Mouse (Mus musculus) heart, embryonic 16.5 days (tissue): Measurements from ENCODE around the gene Gm20388. TPM values are rescaled to one million over a fixed set of nuclear protein-coding genes. Genes with fewer than 3 reads are reported as not detected.

ENCODE experiments used
- ATAC-seq: fragments of 200-750 bp; cut with Nextera tagmentation; replicated peaks from 2 replicates; pipeline ENCODE4 v1.8.0; 2017; ENCODE audit warnings: moderate number of reproducible peaks; ENCODE audit not compliant: insufficient read depth, low FRiP score; ENCODE audit errors: extremely low read depth
- H3K27ac ChIP-seq: fragments of 300-500 bp; sonication (generic); 2 replicates; pipeline ENCODE4 v1.5.1; 2014; ENCODE audit warnings: mild to moderate bottlenecking, low read length, control low read depth, moderate library complexity
- H3K27me3 ChIP-seq: fragments of 300-500 bp; sonication (generic); 2 replicates; pipeline ENCODE4 v1.6.1; 2014; ENCODE audit warnings: low read length, mixed read lengths; ENCODE audit not compliant: control insufficient read depth, insufficient read depth
- H3K36me3 ChIP-seq: fragments of 300-500 bp; sonication (generic); 2 replicates; pipeline ENCODE4 v1.6.1; 2014; ENCODE audit not compliant: control insufficient read depth, insufficient read depth
- H3K4me1 ChIP-seq: fragments of 300-500 bp; sonication (generic); 2 replicates; pipeline ENCODE4 v1.6.1; 2014; ENCODE audit warnings: low read length, mixed read lengths; ENCODE audit not compliant: control insufficient read depth, insufficient read depth
- H3K4me2 ChIP-seq: fragments of 300-500 bp; sonication (generic); 2 replicates; pipeline ENCODE4 v1.6.1; 2014; ENCODE audit warnings: low read depth, mild to moderate bottlenecking, control low read depth, low read length
- H3K4me3 ChIP-seq: fragments of 300-500 bp; sonication (generic); 2 replicates; pipeline ENCODE4 v1.5.1; 2014; ENCODE audit warnings: mild to moderate bottlenecking, control low read depth, low read length
- H3K9ac ChIP-seq: fragments of 300-500 bp; sonication (generic); 2 replicates; pipeline ENCODE4 v1.6.1; 2014; ENCODE audit warnings: low read length, control low read depth
- H3K9me3 ChIP-seq: fragments of 300-500 bp; sonication (generic); replicated peaks from 2 replicates; pipeline ENCODE4 v1.6.1; 2016; ENCODE audit warnings: low read length; ENCODE audit not compliant: control insufficient read depth
- WGBS: fragments of 180-500 bp; shearing (Covaris S2); extraction: QIAGEN DNeasy Blood & Tissue Kit; methylation state at CpG from one replicate; pipeline ENCODE4 v1.1.7; 2014; 5-methylcytosine and 5-hydroxymethylcytosine counted together
- polyA plus RNA-seq: library from polyadenylated mRNA; unstranded; fragments of >200 nt; fragmentation: Nextera tagmentation; extraction: Ambion mirVana; gene quantifications from 2 replicates; pipeline ENCODE4 v1.2.1, GENCODE M21; 2015

Gene Gm20388
- polyA plus RNA-seq, 1 experiment from 2014 or later, result 4.5 TPM

- Histone ChIP-seq H3K9me3 (no peaks in the 10 kb centered on the region; the same call in 1 of the 2 replicates), H3K36me3 (no peaks in the 10 kb centered on the region), H3K4me1 (peaks cover 13% of the 10 kb centered on the region), H3K9ac (no peak overlapping the region), H3K4me3 (no peak overlapping the region), H3K27me3 (no peaks in the 10 kb centered on the region), H3K4me2 (no peak overlapping the region), H3K27ac (no peak overlapping the region)
- 57% methylated on average over 9 of the region's 9 CpGs for WGBS
- no peak for ATAC-seq
These were observed 3225.2 kb downstream of the Gm20388 start for GRCm38 (mm10) chr8:123135806-123136205.

GRCm38 (mm10) chr8:123136287-123136686 is 3225.6 kb downstream of the Gm20388 start:
- Histone ChIP-seq H3K9me3 (no peaks in the 10 kb centered on the region; the same call in 1 of the 2 replicates), H3K4me2 (no peak overlapping the region), H3K4me3 (no peak overlapping the region), H3K4me1 (peaks cover 13% of the 10 kb centered on the region), H3K27me3 (no peaks in the 10 kb centered on the region), H3K9ac (no peak overlapping the region), H3K27ac (no peak overlapping the region), H3K36me3 (no peaks in the 10 kb centered on the region)
- WGBS, result 74% methylated on average over 9 of the region's 9 CpGs
- ATAC-seq, result no peak

GRCm38 (mm10) chr8:123137645-123138077 is 3227.0 kb downstream of the Gm20388 start:
- Histone ChIP-seq H3K27me3 (no peaks in the 10 kb centered on the region), H3K4me2 (no peak overlapping the region), H3K4me1 (peaks cover 21% of the 10 kb centered on the region), H3K4me3 (no peak overlapping the region), H3K9ac (peak overlapping the region; percentile 42), H3K36me3 (no peaks in the 10 kb centered on the region), H3K9me3 (no peaks in the 10 kb centered on the region; the same call in 1 of the 2 replicates), H3K27ac (peak overlapping the region; percentile 66)
- peak; percentile 72 for ATAC-seq
- 4% methylated on average over 2 of the region's 2 CpGs for WGBS

- Histone ChIP-seq H3K4me2 (no peak overlapping the region), H3K4me1 (peaks cover 21% of the 10 kb centered on the region), H3K9ac (no peak overlapping the region), H3K9me3 (no peaks in the 10 kb centered on the region), H3K27me3 (no peaks in the 10 kb centered on the region), H3K36me3 (no peaks in the 10 kb centered on the region), H3K27ac (no peak overlapping the region), H3K4me3 (no peak overlapping the region)
- no peak for ATAC-seq
- WGBS, result 59% methylated on average over 4 of the region's 4 CpGs
These were observed 3228.1 kb downstream of the Gm20388 start for GRCm38 (mm10) chr8:123138741-123139140.

GRCm38 (mm10) chr8:123141741-123142462 is 3231.3 kb downstream of the Gm20388 start:
- Histone ChIP-seq H3K4me3 (no peak overlapping the region), H3K27ac (peak overlapping the region; percentile 82), H3K9ac (no peak overlapping the region), H3K27me3 (no peaks in the 10 kb centered on the region), H3K4me1 (peaks cover 19% of the 10 kb centered on the region), H3K4me2 (no peak overlapping the region), H3K9me3 (no peaks in the 10 kb centered on the region), H3K36me3 (no peaks in the 10 kb centered on the region)
- ATAC-seq, result peak; percentile 66; the same call in 1 of the 2 replicates
- WGBS, result 49% methylated on average over 14 of the region's 14 CpGs

- Histone ChIP-seq H3K36me3 (no peaks in the 10 kb centered on the region), H3K27me3 (no peaks in the 10 kb centered on the region), H3K27ac (no peak overlapping the region), H3K4me3 (no peak overlapping the region), H3K4me2 (no peak overlapping the region), H3K4me1 (peaks cover 8% of the 10 kb centered on the region), H3K9me3 (no peaks in the 10 kb centered on the region), H3K9ac (no peak overlapping the region)
- WGBS, result 52% methylated on average over 6 of the region's 6 CpGs
- no peak for ATAC-seq
These were observed 3234.6 kb downstream of the Gm20388 start for GRCm38 (mm10) chr8:123145279-123145678.

- Histone ChIP-seq H3K4me3 (no peak overlapping the region), H3K36me3 (no peaks in the 10 kb centered on the region), H3K4me1 (peaks cover 8% of the 10 kb centered on the region), H3K27me3 (no peaks in the 10 kb centered on the region), H3K27ac (no peak overlapping the region), H3K9me3 (no peaks in the 10 kb centered on the region), H3K4me2 (no peak overlapping the region), H3K9ac (no peak overlapping the region)
- ATAC-seq, result no peak
- WGBS, result 73% methylated on average over 7 of the region's 7 CpGs
These were observed 3235.7 kb downstream of the Gm20388 start for GRCm38 (mm10) chr8:123146390-123146789.

GRCm38 (mm10) chr8:123150737-123151171 is 3240.1 kb downstream of the Gm20388 start:
- Histone ChIP-seq H3K27ac (peak overlapping the region; percentile 71), H3K9ac (no peak overlapping the region), H3K27me3 (no peaks in the 10 kb centered on the region), H3K4me1 (no peaks in the 10 kb centered on the region), H3K4me2 (no peak overlapping the region), H3K4me3 (no peak overlapping the region), H3K36me3 (no peaks in the 10 kb centered on the region), H3K9me3 (no peaks in the 10 kb centered on the region)
- WGBS, result 55% methylated on average over 9 of the region's 9 CpGs
- ATAC-seq, result peak; percentile 69

GRCm38 (mm10) chr8:123155177-123155576 is 3244.5 kb downstream of the Gm20388 start:
- Histone ChIP-seq H3K9me3 (no peaks in the 10 kb centered on the region), H3K27me3 (no peaks in the 10 kb centered on the region), H3K4me2 (no peak overlapping the region), H3K4me3 (no peak overlapping the region), H3K9ac (no peak overlapping the region), H3K4me1 (peaks cover 17% of the 10 kb centered on the region), H3K36me3 (no peaks in the 10 kb centered on the region), H3K27ac (no peak overlapping the region)
- WGBS, result 63% methylated on average over 5 of the region's 5 CpGs
- no peak for ATAC-seq
